ENCODE assay signal across 14 mouse cellular contexts in genomic region chr8:120325172-120325767, GRCm38 (mm10).
A peak's percentile ranks its signal among the peaks of the same experiment; 100 is the strongest.
DNase-seq lines count a peak whose midpoint lies in the region; ATAC-seq and TF ChIP-seq lines count a peak whose summit lies in the region.
"Had no signal": no experiment of that assay in that cellular context is flagged by ENCODE, and none has a peak within 500 bp of the region (broad histone marks: within the 10 kb centered on the region; RNA-seq: fewer than 3 reads in every experiment).

No protein-coding gene starts in this region.

- no peak for ATAC-seq in hindbrain, embryonic 11.5 days (ENCODE audit: low FRiP score)
- no peak for ATAC-seq in hindbrain, embryonic 14.5 days (ENCODE audit: low FRiP score)
- ATAC-seq in hindbrain, embryonic 13.5 days (ENCODE audit: low FRiP score): no peak
- ATAC-seq: activated CD4-positive, CD25-positive, alpha-beta regulatory T cell, adult 4 months; forebrain, embryonic 14.5 days; midbrain, embryonic 16.5 days had no signal

- WGBS in hindbrain, embryonic 11.5 days: 67% methylated on average over 5 of the region's 5 CpGs
- WGBS in hindbrain, embryonic 14.5 days: 48% methylated on average over 5 of the region's 5 CpGs
- WGBS in spleen, adult 2 months: 39% methylated on average over 5 of the region's 5 CpGs
- 53% methylated on average over 5 of the region's 5 CpGs for WGBS in hindbrain, embryonic 13.5 days

- peaks cover 28% of the 10 kb centered on the region for H3K4me1 ChIP-seq in hindbrain, embryonic 11.5 days (replicated peaks; ENCODE audit: control insufficient read depth, insufficient read depth, low read length)
- H3K4me1 ChIP-seq in hindbrain, embryonic 14.5 days (replicated peaks; ENCODE audit: control insufficient read depth, insufficient read depth, low read length): peaks cover 33% of the 10 kb centered on the region
- peaks cover 26% of the 10 kb centered on the region for H3K4me1 ChIP-seq in spleen, adult 2 months (ENCODE audit: control insufficient read depth, insufficient read depth, insufficient read length)
- H3K4me1 ChIP-seq in hindbrain, embryonic 13.5 days (replicated peaks): peaks cover 53% of the 10 kb centered on the region

- no peak for TF ChIP-seq POLR2A in spleen, adult 2 months (IDR thresholded peaks at IDR 0.05; ENCODE audit: low read depth, low read length)

- H3K4me2 ChIP-seq in hindbrain, embryonic 11.5 days (replicated peaks; ENCODE audit: low read depth, low read length): no peak overlapping the region
- H3K4me2 ChIP-seq in hindbrain, embryonic 14.5 days (replicated peaks): no peak overlapping the region
- no peak overlapping the region for H3K4me2 ChIP-seq in hindbrain, embryonic 13.5 days
- H3K4me2 ChIP-seq: heart, embryonic 15.5 days had no signal

- no peaks in the 10 kb centered on the region; the same call in 1 of the 2 replicates for H3K27me3 ChIP-seq in hindbrain, embryonic 11.5 days (ENCODE audit: control insufficient read depth, insufficient read depth, low read length)
- H3K27me3 ChIP-seq in hindbrain, embryonic 14.5 days (ENCODE audit: control insufficient read depth, insufficient read depth, low read length): no peaks in the 10 kb centered on the region
- H3K27me3 ChIP-seq in spleen, adult 2 months (ENCODE audit: control insufficient read depth, insufficient read depth, low read length): no peaks in the 10 kb centered on the region
- 0 out of 2 replicates have a peak, but pooled peaks cover 4% of the 10 kb centered on the region for H3K27me3 ChIP-seq in hindbrain, embryonic 13.5 days
- H3K27me3 ChIP-seq: heart, embryonic 15.5 days had no signal

- TF ChIP-seq CTCF in spleen, adult 2 months (IDR thresholded peaks at IDR 0.05; ENCODE audit: extremely low read depth, insufficient read depth, insufficient read length, insufficient replicate concordance): no peak

- H3K9me3 ChIP-seq in hindbrain, embryonic 11.5 days (ENCODE audit: control insufficient read depth, low read length): no peaks in the 10 kb centered on the region
- no peaks in the 10 kb centered on the region for H3K9me3 ChIP-seq in hindbrain, embryonic 14.5 days (ENCODE audit: control insufficient read depth, low read length)
- H3K9me3 ChIP-seq in hindbrain, embryonic 13.5 days: no peaks in the 10 kb centered on the region
- H3K9me3 ChIP-seq: heart, embryonic 15.5 days had no signal

- no peak for DNase-seq in hindbrain, embryonic 11.5 days (ENCODE audit: low spot score)
- no peak for DNase-seq in hindbrain, embryonic 14.5 days (ENCODE audit: low spot score)
- no peak for DNase-seq in spleen, adult 2 months (ENCODE audit: low read depth in 1 of 2, low spot score in 2 of 2)
- DNase-seq in spleen, postnatal 36 days (ENCODE audit: low spot score in 2 of 2): no peak
- DNase-seq in cerebellum, adult 11 months: no peak
- DNase-seq in testis, postnatal 10 days (ENCODE audit: low spot score): no peak
- DNase-seq in kidney, adult 8-10 months: no peak
- DNase-seq: cerebellum, adult 8-10 months; thymus, adult 2 months had no signal

- H3K27ac ChIP-seq in hindbrain, embryonic 11.5 days (ENCODE audit: low read depth, low read length): peak overlapping the region; percentile 56; the same call in 1 of the 2 replicates
- no peak overlapping the region for H3K27ac ChIP-seq in hindbrain, embryonic 14.5 days
- H3K27ac ChIP-seq in spleen, adult 2 months (ENCODE audit: insufficient read depth, low read length): peak overlapping the region; percentile 4; the same call in 1 of the 2 replicates
- H3K27ac ChIP-seq in hindbrain, embryonic 13.5 days: peak overlapping the region; percentile 66

- H3K36me3 ChIP-seq in hindbrain, embryonic 11.5 days (ENCODE audit: control insufficient read depth, insufficient read depth, low read length): no peaks in the 10 kb centered on the region
- H3K36me3 ChIP-seq in hindbrain, embryonic 14.5 days (replicated peaks; ENCODE audit: control insufficient read depth, insufficient read depth): no peaks in the 10 kb centered on the region
- H3K36me3 ChIP-seq in spleen, adult 2 months (ENCODE audit: control insufficient read depth, insufficient read depth, low read length): no peaks in the 10 kb centered on the region
- no peaks in the 10 kb centered on the region for H3K36me3 ChIP-seq in hindbrain, embryonic 13.5 days
- H3K36me3 ChIP-seq: heart, embryonic 15.5 days had no signal

- no peak overlapping the region for H3K9ac ChIP-seq in hindbrain, embryonic 11.5 days (ENCODE audit: low read depth, low read length)
- H3K9ac ChIP-seq in hindbrain, embryonic 14.5 days: no peak overlapping the region
- H3K9ac ChIP-seq in hindbrain, embryonic 13.5 days: no peak overlapping the region
- H3K9ac ChIP-seq: heart, embryonic 15.5 days had no signal

- H3K4me3 ChIP-seq in hindbrain, embryonic 11.5 days (ENCODE audit: low read depth, low read length): no peak overlapping the region
- H3K4me3 ChIP-seq in hindbrain, embryonic 14.5 days (replicated peaks; ENCODE audit: low read length): no peak overlapping the region
- H3K4me3 ChIP-seq in spleen, adult 2 months (ENCODE audit: extremely low read depth, insufficient read depth, insufficient read length): no peak overlapping the region
- no peak overlapping the region for H3K4me3 ChIP-seq in hindbrain, embryonic 13.5 days
- H3K4me3 ChIP-seq: heart, embryonic 15.5 days had no signal
